Mouse (Mus musculus) erythroblast, embryonic 14.5 days (primary cell): ENCODE data around the gene Hadh.

Experiments used
- GATA1 ChIP-seq: IDR thresholded peaks from 2 replicates; pipeline ENCODE4 v1.6.1; 2012; ENCODE audit warnings: low read length, inconsistent platforms, mixed read lengths
- TAL1 ChIP-seq: IDR thresholded peaks from 3 replicates; pipeline ENCODE4 v1.6.1; 2012; ENCODE audit warnings: low read length, inconsistent platforms, mixed read lengths

- TF ChIP-seq GATA1 (no peak), TAL1 (no peak)
These were observed 33.9 kb downstream of the Hadh start for GRCm38 (mm10) chr3:131237785-131238633.
